Mouse (Mus musculus) spleen, postnatal 14 days (tissue): ENCODE results near the gene Prpf19.
A peak's percentile ranks its signal among the peaks of the same experiment; 100 is the strongest.

Experiments
- DNase-seq, 2 experiments: peaks; one replicate each; pipeline ENCODE4 v3.0.0; 2021 to 2022; ENCODE audit warnings: low spot score in 2 of 2

The Prpf19 gene

DNA sequence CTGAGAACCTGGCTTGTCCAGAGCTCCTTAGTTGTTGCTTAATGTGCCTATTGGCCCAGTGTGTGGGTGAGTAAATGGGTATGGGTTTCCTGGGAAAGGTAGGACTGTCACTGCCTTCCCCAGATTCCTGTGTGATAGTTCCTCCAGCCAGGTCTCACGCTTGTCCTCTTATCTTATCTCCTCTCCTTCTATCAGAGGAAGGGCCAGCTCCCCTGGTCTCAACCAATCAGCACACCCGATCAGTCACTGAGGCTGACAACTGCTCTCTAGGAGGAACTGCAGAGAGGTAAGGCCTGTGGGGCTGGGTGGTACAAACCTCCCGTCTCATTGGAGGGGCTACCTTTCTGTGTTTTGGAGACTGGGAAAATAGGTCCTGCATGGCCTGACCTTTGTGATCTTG lies 43.7 kb downstream of the Prpf19 start:
- DNase-seq: no peak

DNA sequence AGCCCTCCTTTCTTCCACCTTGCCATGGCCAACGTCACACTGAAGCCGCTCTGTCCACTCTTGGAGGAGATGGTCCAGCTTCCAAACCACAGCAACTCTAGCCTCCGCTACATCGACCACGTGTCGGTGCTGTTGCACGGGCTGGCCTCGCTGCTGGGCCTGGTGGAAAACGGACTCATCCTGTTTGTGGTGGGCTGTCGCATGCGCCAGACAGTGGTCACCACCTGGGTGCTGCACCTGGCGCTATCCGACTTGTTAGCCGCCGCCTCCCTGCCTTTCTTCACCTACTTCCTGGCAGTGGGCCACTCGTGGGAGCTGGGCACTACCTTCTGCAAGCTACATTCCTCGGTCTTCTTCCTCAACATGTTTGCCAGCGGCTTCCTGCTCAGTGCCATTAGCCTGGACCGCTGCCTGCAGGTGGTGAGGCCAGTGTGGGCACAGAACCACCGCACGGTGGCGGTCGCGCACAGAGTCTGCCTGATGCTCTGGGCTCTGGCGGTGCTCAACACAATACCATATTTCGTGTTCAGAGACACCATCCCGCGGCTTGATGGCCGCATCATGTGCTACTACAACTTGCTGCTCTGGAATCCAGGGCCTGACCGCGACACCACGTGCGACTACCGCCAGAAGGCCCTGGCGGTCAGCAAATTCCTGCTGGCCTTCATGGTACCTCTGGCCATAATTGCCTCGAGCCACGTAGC lies 45.2 kb downstream of the Prpf19 start:
- DNase-seq: peak; percentile 21 to 50

DNA sequence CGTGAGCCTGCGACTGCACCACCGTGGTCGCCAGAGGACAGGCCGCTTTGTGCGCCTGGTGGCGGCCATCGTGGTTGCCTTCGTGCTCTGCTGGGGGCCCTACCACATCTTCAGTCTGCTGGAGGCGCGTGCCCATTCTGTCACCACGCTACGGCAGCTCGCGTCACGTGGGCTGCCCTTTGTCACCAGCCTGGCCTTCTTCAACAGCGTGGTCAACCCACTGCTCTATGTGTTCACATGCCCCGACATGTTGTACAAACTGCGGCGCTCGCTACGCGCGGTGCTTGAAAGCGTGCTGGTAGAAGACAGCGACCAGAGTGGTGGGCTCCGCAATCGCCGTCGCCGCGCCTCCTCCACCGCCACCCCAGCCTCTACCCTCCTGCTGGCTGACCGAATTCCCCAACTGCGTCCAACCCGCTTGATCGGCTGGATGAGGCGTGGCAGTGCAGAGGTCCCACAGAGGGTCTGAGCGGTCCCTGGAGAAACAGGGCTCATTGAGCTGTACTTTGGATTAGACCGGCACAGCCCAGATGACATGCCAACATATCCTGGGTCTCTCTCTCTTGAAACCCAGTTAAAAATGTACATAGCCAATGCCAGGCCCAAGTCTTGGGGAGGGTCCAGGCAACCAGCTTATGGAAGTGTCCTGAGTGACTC lies 45.9 kb downstream of the Prpf19 start:
- no peak for DNase-seq

GRCm38 (mm10) chr19:10943955-10944354 lies 48.9 kb downstream of the Prpf19 start:
- no peak for DNase-seq

GRCm38 (mm10) chr19:10946506-10946905 lies 51.5 kb downstream of the Prpf19 start:
- no peak for DNase-seq

GRCm38 (mm10) chr19:10947219-10947618 lies 52.2 kb downstream of the Prpf19 start:
- no peak for DNase-seq

DNA sequence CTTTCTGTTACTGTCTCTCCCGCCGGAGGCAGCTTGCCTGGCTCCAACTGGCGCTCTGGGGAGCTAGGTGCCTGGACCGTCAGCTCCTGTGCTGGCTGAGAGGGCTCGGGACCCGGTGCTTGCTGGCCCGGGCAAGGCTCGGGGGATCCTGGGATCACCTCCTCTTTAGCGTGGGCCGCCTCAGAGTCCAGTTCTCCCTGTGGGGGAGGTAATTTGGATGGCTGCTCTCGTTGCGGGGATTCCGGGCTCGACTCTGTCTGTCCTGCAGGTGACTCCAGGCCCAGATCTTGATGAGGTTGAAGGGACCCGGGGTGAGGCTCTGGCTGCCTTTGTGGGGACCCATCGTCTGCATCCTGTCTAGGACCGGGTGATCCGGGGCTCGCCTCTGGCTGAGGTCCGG lies 53.4 kb downstream of the Prpf19 start:
- no peak for DNase-seq

GRCm38 (mm10) chr19:10949112-10949511 lies 54.1 kb downstream of the Prpf19 start, which contains the start of gene Ccdc86:
Gene Ccdc86, minus strand, starts transcription at chr19:10949266.
- peak; percentile 81 to 93 for DNase-seq

DNA sequence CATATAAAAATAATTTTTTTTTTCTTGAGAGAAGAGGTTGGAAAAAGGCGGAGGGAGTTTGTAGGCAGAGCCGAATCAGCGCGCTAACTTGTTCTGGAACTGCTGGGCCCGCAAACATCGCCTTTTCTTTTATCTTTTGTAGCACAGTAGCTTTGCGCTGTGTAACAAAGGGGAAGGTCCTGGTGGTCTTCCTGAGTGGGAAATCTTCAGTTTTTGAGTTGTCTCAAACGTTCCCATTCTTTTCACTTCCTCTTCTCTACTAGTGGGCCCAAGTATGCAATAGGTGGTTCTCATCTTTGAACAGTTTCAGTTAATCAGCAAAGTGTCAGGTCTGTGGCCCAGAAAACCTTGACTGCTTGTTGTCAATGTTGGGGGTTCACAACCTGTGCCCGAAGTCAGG lies 54.5 kb downstream of the Prpf19 start:
- no peak for DNase-seq

DNA sequence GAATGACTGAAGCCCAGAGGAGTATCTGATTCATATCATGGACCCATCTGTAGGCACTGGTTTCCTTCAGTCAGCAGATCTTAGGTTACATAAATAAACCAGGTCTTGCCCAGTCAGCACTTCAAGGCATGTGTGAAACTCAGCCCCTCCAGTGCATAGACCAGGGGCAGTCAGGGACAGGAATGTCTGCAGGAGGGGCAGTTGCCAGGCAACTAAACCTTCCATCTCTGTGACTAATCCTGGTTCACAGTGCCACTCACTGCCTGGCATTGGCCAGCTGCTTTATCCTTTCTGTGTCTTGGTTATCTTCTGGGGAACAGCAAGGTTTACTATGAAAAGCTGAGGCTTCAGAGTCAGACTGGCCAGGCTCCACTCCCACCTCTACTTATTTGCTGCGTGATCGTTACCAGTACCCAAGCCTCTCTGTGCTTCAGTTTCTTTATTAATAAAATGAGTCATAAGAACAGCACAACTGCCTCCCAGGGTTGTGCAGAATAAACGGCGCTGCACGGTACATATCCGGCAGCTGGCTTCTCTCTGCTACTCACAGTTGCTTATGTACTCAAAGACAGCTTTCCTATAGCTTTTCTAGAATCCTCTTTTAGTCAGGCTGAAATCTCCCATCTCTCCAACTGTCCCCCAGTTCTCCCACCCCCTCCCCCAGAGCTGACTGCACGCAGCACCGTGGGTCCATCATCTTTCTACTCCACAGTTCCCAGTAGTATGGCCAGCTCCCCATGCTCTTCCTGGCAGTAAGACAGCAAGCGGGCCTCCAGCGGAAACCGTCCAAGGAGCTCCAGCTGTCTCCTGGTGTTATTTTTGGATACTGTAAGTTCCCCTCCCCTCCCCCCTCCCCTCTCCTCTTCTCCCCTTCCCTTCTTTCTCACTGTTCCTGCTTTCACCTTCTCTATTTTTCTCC lies 57.2 kb downstream of the Prpf19 start:
- no peak for DNase-seq
